Mouse (Mus musculus) Muller cell, postnatal 12 days (primary cell): ENCODE measurements around the gene Olfr1061.
"Not testable (repeated sequence)": the region's sequence is repeated elsewhere in the genome, so short reads cannot be mapped to it uniquely, and the experiment has no call there.

Source experiments
- DNase-seq: peaks from one replicate; pipeline ENCODE4 v3.0.0-alpha.2; 2015; ENCODE audit errors: inconsistent ontology term

Gene Olfr1061

GRCm38 (mm10) chr2:86413950-86414349 is at the start of gene Olfr1061:
Olfr1061 (minus strand) TSS chr2:86414050.
- no peak for DNase-seq

- no peak for DNase-seq
These were observed 46.6 kb upstream of the Olfr1061 start for GRCm38 (mm10) chr2:86460434-86460833.

- DNase-seq = no peak
These were observed 42.3 kb upstream of the Olfr1061 start, which contains the start of gene Olfr1066 for GRCm38 (mm10) chr2:86456169-86456568. Olfr1066 (minus strand) TSS chr2:86456269.

- not testable (repeated sequence) for DNase-seq
These were observed 36.6 kb upstream of the Olfr1061 start, which contains the start of gene Olfr1065 for GRCm38 (mm10) chr2:86450491-86450890. Olfr1065 (minus strand) TSS chr2:86450591.

GRCm38 (mm10) chr2:86442101-86442500 is 28.3 kb upstream of the Olfr1061 start:
- DNase-seq = not testable (repeated sequence)

- not testable (repeated sequence) for DNase-seq
These were observed 14.7 kb upstream of the Olfr1061 start for GRCm38 (mm10) chr2:86428511-86428910.

GRCm38 (mm10) chr2:86426649-86427048 is 12.8 kb upstream of the Olfr1061 start, which contains the start of gene Olfr1062:
Olfr1062 (minus strand) TSS chr2:86426749.
- DNase-seq = not testable (repeated sequence)

- DNase-seq = no peak
These were observed 18.7 kb downstream of the Olfr1061 start for GRCm38 (mm10) chr2:86395114-86395513.

- DNase-seq = not testable (repeated sequence)
These were observed 25.4 kb downstream of the Olfr1061 start, which contains the start of gene Olfr1058 for GRCm38 (mm10) chr2:86388461-86388860. Olfr1058 (minus strand) TSS chr2:86388561.

GRCm38 (mm10) chr2:86378293-86378692 is 35.6 kb downstream of the Olfr1061 start, which contains the start of gene Olfr1057:
Olfr1057 (minus strand) TSS chr2:86378393.
- DNase-seq = no peak

- DNase-seq = not testable (repeated sequence)
These were observed 47.5 kb downstream of the Olfr1061 start for GRCm38 (mm10) chr2:86366342-86366741.
